Mouse (Mus musculus) cortical plate, adult 2 months (tissue): ENCODE measurements at regions not wholly inside any gene's neighbourhood (a gene's known extent, or its start where the extent isn't known, plus 50 kb on each side); places are given as distances from the start of the nearest gene placed in this dataset.

ENCODE experiments used
- CTCF ChIP-seq: fragments of 200-500 bp; IDR thresholded peaks from 2 replicates; pipeline ENCODE4 v1.5.1; 2011; ENCODE audit warnings: mild to moderate bottlenecking, control low read depth, low read length; ENCODE audit not compliant: insufficient read depth; ENCODE audit errors: extremely low read depth
- POLR2A ChIP-seq: fragments of 200-500 bp; IDR thresholded peaks from 2 replicates; pipeline ENCODE4 v1.6.1; 2011; ENCODE audit warnings: mild to moderate bottlenecking, low read length, control low read depth; ENCODE audit not compliant: insufficient read depth; ENCODE audit errors: extremely low read depth

GRCm38 (mm10) chr6:140360996-140361395, 62.9 kb upstream of the Plekha5 start:
- TF ChIP-seq CTCF (no peak), POLR2A (no peak)
